Mouse (Mus musculus): ENCODE measurements around the gene Tbc1d2b. TPM values are rescaled to one million over a fixed set of nuclear protein-coding genes. Genes with fewer than 3 reads are reported as not detected.
A peak's percentile ranks its signal among the peaks of the same experiment; 100 is the strongest.

The Tbc1d2b gene
- 10 to 100 TPM; 23.0 to 40.4 TPM for total RNA-seq (2021)
- 20.8 and 22.7 TPM in 2 replicates for polyA plus RNA-seq (2012; rRNA removed)
- long read RNA-seq, full-length matches to known transcripts: 8 of 26 reads
- long read RNA-seq, partial matches to known transcripts: 8 of 26 reads
- long read RNA-seq, other reads (novel, unspliced or antisense): 10 of 26 reads

DNA sequence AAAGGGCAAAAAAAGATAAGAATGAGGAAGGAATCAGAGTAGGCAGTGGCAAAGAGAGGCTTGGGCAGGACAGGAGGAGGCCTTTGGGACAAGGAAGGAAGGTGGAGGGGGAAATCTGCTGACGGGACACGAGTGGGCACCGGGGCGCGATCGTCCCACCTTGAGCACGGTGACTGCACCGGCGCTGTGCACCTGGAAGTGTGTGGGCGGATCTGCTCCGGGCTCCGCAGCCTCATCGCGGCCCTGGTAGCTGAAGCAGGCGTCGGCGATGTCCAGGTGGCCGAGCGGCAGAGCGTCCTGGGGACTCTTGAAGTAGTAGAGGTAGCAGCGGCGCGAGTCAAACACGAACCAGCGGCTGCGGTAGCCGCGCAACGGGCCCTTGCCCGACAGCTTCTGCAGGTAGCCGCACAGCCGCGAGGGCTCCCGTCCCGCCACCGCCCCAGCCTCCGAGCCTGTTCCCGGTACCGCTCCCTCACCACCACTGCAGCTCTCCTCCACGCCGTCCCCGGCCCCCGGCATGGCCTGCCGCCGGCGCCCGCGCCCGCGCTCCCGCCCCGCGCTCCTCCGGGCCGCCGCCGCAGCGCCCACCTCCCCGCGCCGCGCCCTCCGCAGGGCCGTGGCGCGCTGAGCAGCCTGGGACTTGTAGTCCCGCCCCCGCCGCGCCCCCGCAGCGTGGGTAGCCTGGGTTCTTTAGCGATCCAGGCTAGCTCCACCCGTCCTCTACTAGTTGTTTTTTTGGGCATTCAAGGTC is at the start of gene Tbc1d2b:
TSS of gene Tbc1d2b (minus strand) at position 612 of the 751 bp plus-strand sequence.
- peak; percentile 87 for DNase-seq

DNA sequence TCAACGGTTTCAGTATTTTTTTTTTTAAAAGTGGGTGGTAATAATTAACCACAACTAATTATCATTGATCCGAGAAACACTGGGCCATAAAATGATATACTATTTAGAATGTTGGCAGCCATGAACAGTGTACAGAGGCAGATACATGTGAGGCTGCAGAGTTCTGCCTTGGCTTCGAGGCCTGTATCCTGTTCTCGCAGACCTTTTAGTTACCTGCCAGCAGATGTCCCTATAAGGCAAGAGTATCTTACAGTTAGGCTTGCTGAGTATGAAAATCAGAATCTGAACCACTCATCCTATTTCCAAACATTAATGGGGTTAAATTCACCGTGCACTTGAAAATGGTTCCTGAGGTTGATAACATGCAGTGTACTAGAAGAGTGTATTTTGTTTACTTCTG is 45.7 kb upstream of the Tbc1d2b start:
- DNase-seq: no peak

DNA sequence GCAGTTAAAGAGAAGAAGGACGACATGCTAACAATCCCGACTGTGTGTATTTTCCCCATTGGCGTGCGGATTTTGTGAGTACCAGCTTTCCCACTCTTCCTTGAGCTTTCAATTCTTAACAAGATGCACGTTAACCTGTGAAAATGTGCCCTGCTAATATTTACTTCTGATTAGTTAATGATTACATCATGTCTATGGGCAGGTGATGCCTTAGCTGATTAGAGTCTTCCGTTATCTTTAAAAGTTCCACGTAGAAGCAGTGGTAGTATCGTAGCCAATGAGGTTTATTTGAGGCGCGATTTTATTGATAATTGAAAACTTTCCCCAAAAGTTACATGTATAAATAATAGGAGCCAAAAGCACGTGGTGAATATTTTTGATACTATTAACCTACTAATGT is 45.1 kb upstream of the Tbc1d2b start:
- no peak for DNase-seq

DNA sequence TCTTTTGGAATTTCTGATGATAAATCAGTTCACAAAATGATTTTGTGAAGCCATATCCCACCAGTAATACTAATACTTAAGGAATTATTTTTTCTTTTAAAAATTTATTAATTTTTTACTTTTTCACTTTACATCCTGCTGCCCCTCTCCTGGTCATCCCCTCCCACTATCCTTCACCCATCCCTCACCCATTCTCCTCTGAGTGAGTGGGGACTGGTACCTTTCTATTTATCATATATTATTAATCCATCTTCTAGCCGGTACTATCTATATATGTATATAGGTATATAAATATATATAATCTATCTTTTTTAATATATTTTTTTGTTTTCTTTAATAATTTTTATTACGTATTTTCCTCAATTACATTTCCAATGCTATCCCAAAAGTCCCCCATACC is 33.6 kb upstream of the Tbc1d2b start:
- DNase-seq: no peak

DNA sequence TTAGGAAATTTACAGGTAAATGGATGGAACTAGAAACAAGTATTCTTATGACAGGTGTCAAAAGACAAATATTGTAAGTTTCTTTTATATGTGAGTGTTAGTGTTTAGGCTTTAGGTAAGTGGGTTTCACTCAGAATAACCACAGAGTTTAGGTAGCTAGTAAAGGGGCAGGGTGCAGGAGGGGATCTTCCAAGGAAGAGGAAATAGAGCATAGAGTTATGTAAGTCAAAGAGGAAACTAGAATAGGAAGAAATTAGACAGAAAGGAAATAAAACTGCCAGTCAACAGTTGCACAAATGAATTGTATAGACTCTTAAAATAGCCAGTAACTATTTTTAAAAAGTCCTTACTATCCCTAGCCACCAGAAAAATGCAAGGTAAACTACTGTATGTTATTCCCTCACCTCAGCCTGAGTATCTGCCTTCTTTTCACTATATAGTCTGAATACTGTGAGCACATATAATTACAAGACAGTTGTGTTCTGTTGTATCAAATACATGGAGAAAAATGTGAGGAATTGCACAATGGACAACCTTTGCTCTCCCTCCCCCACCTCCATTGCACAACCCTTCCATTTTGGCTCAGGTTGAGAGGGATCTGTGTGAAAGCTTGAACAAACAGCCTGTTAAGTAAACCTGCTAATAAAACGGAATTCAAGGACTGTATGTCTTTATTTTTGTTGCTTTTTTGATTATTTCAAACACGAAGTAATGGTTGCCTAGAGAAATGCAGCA is 32.7 kb upstream of the Tbc1d2b start:
- DNase-seq: peak; percentile 27

DNA sequence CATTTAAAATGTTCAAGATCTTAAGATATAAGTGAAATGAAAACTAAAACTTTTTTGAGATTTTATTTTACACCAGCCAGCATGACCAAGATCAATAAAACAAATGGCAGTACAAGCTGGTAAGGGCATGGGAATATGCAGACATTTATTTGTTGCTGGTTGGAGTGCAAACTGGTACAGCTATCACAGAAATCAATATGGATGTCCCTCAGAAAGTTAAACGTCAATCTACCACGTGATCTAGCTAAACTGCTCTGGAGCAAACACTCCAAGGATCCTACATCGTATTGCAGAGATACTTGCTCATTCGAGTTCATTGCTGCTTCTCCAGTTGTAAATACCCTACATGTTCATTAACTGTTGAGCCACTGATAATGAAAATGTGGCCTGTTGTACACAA is 32.1 kb upstream of the Tbc1d2b start:
- no peak for DNase-seq

DNA sequence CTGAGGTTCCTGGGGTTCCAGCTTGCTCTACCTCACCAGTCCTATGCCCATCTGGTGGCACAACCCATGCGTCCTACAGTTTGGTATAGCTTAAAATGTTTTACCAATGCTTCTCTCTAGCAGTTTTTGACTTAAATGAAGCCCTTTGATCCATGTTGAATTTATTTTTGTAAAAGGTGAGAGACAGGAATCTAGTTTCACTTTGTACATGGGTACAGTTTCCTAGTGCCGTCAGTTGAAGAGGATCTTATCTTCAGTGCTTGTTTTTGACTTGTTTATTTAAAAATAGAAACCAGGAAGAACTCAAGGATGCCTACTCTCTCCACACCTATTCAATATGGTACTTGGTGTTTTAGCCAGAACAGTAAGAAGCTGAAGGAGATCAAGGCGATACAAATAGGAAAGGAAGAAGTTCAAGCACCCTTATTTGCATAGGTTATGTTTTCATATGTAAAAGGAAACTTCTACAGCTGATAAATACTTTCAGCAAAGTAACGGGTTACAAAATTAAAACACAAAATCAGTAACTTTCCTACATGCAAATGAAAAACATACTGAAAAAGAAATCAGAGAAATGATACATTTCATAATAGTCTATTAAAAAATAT is 30.6 kb upstream of the Tbc1d2b start:
- no peak for DNase-seq

DNA sequence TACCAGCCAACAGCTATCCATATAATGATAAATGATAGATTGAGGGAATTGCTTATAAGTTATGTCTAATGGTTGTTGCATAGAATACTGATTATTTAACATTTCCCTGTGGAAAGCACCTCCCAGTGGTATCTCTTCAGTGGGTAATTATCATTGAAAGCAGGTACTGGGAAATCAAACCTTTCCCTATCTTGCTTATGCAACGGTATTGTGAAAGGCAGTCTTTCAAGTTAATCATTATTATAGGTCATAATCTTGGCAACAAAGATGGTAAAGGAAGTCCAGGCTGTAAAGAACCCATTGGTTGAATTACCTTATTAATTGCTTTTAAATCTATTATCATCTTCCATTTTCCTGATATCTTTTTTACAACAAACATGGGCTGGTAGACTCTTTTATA is 27.0 kb upstream of the Tbc1d2b start:
- DNase-seq: no peak

DNA sequence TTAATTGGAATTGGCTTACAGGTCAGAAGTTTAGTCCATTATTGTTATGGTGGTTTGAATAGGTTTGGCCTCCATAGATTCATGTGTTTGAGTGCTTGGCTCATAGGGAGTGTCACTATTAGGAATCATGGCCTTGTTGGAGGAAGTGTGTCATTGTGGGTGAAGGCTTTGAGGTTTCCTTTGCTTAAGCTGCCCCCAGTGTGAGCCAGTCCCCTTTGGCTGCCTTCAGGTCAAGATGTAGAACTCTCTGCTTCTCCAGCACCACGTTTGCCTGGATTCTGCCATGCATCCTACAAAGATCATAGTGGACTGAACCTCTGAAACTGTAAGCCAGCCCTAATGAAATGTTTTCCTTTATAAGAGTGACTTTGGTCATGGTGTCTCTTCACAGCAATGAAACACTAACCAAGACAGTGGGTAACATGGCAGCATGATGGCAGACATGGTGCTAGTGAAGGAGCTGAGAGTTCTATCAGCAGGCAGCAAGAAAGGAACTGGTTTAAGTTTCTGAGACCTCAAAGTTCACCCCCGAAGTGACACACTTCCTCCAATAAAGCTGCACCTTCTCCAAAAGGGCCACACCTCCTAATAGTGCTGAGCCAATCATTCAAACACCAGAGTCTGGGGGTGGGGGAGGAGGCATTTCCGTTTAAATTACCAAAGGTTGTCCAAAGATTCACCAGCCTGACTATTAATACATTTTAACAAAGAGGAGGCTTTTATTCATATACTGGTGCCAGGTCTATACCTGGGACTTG is 23.2 kb upstream of the Tbc1d2b start:
- no peak for DNase-seq

DNA sequence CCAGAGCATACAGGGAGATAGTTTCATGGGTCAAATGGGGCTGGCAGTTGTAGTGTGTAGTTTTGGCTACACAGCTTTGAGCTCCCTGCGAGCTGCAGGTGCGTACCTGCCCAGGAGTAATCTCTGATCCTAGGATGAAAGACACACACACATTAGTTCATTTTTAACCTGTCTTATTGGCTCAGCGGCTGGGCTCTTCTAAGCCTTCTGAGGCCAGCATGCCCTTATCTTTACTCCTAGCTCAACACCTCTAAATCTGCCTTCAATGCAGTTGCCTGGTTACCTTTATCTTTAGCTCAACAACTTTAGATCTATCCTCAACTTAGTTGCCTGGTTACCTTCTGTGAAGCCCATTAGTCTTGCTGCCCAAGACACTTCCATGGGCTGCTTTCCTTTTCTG is 7.8 kb upstream of the Tbc1d2b start:
- DNase-seq: no peak

DNA sequence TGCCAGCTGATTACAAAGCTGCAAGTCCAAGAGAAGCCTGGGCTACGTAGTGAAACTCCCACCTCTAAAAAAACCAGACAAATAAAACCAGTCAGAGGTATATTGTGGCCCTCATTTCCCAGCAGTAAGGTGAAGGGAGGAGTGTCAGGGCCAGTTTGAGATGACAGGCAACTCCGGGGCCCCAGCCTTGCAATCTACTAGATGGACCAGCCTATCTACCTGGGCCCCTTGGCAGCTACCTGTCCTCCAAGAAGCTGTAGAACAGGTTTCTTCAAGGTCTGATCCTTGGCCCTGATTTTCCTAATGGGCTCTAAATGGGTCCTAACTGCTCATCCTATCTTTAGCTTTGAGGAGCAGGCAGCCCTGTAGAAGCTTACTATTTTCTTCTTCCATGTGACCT is 7.3 kb upstream of the Tbc1d2b start:
- DNase-seq: no peak

DNA sequence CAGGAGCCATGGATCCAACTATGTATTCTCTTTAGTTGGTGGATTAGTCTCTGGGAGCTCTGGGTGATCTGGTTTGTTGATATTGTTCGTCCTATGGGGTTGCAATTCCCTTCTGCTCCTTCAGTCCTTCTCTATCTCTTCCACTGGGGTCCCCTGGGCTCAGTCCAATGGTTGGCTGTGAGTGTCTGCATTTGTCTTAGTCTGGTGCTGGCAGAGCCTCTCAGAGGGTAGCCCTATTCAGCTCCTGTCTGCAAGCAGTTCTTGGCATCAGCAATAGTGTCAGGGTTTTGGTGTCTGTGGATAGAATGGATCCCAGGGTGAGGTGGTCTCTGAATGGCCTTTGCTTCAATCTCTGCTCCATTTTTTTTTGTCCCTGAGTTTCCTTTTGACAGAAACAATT is 6.2 kb upstream of the Tbc1d2b start:
- no peak for DNase-seq

DNA sequence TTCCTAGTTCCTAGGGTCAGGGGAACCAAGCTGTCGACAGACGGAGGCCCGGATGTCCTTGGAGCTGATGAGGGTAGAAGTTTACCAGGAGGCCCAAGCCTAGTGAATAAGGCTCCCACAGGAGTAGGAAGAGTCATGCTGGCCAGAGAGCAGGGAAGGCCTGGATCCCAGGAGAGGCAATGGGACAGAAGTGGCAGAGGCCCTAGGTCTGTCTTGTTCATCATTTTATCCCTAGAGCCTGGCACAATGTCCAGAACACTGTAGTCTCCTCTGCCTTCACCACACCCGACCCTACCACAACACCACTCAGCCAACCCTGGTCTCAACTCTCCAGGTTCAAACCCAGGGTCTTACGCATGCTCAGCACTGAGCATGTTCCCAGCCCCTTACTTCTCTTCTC is 5.3 kb upstream of the Tbc1d2b start:
- no peak for DNase-seq

DNA sequence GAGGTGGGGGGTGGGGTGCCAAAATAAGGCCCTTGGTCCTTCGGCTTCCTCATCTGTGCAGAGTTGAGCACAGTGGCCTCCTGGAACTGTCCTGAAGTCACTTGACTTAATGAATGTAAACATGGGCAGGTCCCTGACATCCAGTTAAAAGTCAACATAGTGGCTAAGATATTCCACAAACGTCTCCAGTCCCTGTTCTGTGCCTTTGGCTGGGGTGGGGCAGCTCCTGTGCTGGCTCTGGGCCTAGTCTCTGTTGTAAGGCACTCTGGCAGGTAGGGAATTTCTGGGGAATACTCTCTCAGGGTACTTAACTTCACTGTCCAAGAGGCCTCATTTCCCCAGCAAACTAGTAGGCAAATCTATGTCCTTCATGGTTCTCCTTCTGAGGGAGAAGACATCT is 4.9 kb upstream of the Tbc1d2b start:
- DNase-seq: no peak

DNA sequence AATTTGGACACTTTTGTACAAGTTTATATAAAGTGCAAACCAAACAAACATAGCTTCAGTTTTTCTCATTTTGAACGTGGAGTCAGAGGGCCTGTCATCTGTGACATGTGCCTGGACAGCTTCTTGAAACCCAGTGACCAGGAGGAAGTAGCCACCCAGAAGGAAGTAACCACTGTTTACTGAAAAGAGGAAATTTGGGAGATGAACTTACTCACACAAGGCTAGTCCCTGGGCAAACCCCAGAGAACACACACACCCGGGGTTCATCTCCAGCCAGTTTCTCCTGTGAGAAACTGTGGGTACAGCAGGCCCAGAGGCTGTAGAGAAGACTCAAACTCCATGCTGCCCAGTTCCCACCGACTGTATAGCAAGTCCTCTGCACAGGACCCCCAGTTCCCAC is 3.9 kb upstream of the Tbc1d2b start:
- no peak for DNase-seq

DNA sequence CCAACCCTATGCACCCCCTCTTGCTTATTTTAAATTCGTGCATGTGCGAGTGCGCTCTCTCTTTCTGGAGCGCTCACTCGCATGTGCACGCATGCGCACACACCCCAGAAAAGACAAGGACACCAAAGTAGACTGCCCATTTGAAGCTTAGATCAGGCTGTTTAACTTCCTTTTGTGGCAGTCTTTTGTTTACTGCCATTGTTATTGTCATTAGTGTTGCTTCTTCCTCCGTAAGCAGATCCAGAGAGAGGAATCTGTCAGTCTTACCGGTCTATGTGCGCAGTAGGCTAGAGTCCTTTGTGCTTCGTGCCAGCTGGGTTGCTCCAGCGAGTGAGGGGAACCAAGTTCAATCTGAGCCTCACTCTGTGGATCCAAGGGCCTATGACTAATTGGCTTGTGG is 1.7 kb upstream of the Tbc1d2b start:
- DNase-seq: no peak

DNA sequence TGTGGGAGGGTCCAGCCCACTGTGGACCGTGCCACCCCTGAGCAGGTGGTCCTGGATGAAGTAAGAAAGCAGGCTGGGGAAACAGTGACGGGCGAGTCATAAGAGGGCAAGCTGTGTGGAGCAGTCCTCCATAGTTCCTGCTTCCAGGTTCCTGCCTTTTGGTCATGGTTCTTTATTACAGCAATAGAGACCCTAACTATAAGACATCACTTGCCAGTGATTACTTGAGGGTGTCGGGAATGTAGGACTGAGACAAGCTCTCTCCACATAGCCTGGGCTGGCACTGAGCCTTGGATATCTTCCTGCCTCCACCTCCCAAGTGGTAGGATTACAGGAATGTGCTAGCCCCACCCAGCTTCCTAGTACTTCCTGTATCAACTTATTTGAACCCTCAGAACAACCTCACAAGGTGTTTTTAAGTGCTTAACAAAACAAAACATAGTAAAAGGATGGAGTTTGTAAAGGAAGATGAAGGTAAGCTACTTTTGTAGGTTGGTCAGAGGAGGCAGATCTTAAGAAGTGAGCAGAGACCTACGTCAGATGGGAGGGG is 1.0 kb upstream of the Tbc1d2b start:
- no peak for DNase-seq

DNA sequence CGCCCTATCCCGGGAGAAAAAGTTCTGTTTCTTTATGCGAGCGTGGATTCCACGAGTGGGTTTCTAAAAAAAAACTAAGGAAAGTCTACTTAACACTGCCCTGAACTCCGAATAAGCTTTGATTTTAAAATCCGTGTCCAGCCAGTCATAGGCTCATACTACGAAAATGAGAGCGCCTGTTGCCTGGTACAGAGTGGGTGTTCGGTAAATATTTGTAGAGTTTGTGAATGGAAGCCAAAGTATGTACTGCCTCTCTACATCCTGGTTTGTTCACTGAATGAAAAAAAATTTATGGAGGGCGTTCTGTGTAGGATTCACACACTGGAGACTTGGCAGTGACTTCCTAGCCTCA is 316 bp upstream of the Tbc1d2b start:
- no peak for DNase-seq

DNA sequence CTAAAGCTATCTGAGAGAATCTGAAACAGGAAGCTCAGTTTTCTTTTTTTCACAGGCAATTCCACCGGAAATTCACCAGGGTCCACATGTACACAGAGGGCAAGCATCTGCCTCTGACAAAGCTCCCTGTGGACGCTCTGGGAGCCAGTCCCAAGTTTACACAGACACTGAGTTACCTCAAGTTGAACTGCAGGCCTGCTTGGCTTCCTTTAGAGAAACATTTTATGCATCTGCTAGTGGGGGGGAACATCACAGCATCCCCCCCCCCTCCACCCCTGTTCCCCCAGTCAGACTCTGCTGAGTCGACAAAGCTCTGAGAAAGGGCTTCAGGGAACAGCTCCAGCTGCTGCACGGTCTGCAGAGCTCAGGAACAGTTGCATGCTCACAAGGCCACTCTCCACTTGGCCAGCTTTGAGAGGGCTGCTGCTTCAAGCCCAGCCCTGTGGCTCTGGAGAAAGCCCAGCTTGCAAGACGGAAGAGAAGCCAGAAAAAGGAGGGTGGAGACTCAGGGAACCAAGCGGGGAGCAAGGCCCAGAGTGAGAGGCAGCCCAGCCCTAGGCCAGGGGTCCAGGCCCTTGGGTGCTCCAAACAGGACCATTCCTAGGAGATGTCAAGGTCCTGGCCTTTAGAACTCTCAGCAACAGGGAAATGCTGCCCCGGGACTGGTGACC is 1.5 kb downstream of the Tbc1d2b start:
- DNase-seq: peak; percentile 84

DNA sequence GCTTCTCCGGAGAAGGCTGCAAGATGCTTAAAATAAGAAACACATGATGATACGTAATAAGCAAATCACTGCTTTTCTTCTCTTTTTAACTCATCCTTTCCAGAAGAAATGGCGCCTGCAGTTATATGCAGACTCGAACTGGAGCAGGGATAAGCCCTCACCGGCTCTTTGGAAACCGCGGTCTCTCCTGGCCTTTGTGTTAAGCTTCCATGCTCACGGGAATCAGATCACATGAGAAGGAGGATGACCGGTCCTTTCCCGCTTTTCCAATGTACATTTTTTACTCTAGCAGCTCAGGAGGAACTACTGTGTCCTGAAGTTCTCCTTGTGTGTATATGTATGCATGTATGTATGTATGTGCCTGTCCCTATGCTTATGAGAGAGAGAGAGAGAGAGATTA is 3.7 kb downstream of the Tbc1d2b start:
- no peak for DNase-seq

DNA sequence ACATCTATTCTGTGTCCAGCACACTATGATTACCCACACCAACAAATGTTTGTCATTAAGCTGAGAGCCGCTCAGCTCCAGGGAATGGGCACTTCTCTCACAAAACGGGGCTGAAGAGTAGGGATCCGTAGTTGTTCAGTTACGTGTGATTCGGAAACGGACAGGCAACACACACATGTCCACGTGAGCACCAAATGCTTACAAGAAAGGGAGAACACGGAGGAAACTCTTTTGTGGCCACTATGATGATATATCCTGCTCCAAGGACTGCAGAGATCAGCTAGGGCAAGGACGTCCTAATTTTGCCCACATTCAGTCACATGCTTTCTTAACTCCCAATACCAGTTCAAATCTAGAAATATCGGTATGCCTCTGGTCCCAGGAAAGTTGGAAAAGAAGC is 4.5 kb downstream of the Tbc1d2b start:
- no peak for DNase-seq

All from adrenal gland, adult 2 months (tissue).